Mouse (Mus musculus): ENCODE results near the gene Fth1. TPM values are rescaled to one million over a fixed set of nuclear protein-coding genes. Genes with fewer than 3 reads are reported as not detected.

The Fth1 gene
- polyA plus RNA-seq (2017; shearing (Covaris generic)), result 1,000 to 10,000 TPM; 2,170 to 2,387 TPM

DNA sequence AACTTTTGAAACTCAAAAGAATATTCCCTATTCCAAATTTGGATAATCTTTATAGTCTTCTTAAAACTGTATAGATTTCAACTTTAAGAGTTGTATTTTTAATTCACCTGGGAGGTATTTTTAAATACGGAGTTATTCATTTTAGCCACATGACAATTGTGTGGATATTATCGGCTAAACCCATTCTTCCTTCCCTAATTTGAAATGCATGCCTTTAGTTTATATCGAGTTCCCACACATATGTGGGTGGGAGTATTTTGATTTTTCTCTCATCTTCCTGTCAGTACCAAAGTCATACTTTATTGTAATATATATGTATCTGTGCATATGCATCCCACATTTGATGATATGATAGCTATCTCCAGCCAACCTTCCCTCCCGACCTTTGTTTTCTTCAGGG, at the start of gene Fth1:
Gene Fth1, plus strand, starts transcription at position 341 of the 400 bp plus-strand sequence.
- ATAC-seq, result no peak

DNA sequence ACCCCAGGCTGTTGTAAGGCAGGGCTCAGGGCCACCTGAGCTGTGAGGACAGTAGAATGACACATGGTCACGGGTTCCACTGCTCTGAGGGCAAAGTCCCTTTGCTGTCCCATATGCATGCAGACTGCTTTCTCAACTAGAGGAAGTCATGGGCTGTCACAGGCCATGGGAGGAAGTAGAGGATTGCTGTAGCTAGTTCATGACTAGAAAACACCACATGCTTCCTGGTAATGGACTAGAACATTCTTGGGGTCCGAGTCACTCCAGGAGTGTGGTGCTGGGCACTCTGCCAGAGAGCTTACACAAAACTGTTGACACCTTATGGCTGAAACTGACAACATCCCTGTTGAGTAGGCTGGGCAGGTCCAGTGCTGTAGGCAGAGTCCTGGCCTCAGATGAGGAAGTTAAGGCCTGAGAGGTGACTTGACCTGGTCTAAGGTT, 49.2 kb upstream of the Fth1 start:
- peak; percentile 37 for ATAC-seq

DNA sequence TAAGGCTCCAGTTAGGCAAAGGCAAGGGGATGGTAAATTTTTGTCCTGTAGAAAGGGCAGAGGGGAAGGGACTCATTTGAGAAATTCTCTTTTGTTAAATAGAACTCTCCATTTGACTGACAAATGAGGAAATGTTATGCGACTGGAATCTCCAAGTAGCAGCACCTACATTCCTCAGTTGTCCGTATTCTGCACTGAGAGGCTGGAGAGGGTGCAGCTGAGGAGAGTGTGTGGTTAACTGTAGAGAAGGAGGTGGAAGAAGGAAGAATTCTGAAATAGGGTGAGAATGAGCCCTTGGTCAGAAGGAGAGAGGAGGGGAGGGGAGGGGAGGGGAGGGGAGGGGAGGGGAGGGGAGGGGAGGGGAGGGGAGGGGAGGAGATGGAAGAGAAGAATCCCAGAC, 46.5 kb upstream of the Fth1 start:
- no peak for ATAC-seq

DNA sequence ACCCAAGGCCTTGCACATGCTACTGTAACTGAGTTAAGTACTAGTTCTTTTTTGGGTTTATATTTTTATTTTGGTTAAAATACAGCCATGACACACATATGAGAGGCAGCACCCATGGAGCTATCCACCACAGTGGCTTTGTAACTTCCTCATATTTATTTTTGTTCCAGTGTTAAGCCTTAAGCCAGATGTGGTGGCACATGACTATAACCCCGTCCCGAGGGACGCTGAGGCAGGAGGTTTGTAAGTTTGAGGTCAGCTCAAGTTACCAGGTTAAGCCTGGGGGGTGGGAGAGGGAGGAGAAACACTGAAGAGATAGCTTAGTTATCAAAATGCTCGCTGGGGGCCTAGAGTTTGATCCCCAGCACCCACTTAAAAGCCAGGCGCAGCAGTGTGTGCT, 43.8 kb upstream of the Fth1 start:
- no peak for ATAC-seq

DNA sequence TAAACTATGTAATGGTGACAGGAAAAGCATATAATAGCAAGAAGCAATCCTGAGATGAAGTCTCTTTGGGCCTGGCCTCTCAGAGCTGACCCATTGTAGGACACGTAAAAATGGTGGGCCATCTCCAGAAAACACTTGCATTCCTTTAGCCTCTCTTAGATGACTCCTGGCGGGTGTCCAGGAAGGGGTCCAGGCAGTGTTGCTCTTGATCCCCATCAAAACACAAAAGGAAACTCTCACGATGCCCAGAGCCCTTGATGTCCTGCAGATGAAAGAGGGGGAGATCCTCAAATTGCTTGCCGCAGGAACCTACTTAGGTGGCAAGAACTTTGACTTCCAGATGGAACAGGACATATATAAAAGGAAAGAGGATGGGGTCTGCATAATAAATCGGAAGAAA, 43.0 kb upstream of the Fth1 start:
- no peak for ATAC-seq

DNA sequence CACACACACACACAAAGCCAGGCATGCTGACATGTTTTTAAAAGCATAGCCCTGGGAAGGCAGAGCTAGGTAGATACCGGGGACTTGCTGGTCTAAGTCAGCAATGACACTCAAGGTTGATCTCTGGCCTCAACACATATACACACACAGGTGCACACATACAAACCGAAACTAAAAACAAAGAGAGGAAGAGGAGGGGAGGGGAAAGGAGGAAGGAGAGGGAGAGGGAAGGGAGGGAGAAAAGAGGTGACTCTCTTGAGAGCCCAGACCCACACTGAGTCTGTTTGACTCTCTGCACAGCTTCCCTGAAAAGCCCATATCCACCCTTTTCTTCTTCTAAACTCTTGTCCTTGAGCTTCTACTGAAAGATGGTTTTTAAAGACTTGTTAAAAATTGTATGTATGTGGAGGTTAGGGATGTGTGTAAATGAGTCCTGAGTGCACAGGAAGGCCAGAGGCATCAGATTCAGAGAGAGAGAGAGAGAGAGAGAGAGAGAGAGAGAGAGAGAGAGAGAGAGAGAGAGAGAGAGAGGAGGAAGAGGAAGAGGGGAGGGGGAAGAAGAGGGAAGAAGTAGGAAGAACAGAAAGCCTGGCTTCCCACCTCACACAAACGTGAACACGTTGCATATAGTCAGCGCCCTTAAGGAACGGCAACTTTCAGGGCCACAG, 42.1 kb upstream of the Fth1 start:
- peak; percentile 26 for ATAC-seq

DNA sequence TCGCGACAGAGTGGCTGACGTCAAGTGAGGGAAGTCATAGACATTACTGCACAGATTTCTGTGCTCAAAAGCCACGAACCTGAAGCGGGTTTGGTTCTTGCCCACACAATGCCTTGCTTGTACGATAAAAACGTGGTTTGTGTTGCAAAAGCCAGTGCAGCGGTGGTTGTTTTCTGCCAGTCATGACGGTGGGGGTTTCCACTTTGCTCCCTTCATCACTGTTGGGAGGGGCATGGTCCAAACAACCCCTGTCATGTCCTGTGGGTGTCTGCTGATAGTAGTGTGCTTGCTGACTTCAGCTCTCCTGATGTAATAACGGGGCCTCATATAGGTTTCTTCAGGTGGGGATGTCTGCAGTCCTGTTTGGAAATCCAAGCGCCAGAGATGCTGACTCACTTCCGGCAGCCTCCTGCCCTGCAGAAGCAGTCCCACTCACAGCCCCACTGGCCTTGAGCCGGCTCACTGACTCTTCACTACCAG, 41.5 kb upstream of the Fth1 start:
- peak; percentile 91 for ATAC-seq

DNA sequence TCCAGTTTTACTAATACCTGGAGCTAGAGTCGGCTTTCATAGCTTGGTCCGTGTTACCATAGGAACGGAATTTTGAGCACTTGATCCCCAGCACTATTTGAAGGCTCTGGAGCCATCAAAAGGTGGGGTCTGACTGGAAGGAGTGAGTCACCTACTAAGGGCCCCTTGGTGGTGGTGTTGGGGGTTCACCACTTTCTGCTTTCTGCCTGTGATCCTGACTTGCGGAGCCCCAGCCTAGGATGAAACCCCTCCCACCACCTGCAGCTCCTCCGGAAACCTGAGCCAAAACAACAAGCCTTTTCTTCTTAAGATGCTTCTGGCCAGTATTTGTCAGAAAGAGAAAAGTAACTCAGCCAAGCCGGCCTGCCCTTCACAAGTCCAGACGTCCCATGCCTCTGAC, 40.6 kb upstream of the Fth1 start:
- no peak for ATAC-seq

DNA sequence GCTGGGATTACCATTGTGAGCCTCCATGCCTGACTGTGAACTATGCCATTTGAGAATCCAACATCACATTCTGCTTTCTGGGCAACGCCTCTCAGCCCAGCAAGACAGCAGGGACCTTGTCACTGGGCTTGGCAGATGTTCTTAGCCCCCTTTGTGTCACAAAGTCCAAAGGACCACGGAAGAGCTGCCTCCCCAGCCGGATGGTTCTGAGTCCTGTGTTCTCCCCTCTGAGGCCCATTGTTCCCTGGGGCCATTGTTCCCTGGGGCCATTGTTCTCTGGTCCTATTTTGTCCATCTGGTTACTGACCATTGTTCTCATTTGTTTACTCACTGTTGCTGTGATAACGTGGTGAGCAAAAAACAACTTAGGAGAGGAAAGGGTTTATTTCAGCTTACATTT, 39.5 kb upstream of the Fth1 start:
- ATAC-seq, result no peak

DNA sequence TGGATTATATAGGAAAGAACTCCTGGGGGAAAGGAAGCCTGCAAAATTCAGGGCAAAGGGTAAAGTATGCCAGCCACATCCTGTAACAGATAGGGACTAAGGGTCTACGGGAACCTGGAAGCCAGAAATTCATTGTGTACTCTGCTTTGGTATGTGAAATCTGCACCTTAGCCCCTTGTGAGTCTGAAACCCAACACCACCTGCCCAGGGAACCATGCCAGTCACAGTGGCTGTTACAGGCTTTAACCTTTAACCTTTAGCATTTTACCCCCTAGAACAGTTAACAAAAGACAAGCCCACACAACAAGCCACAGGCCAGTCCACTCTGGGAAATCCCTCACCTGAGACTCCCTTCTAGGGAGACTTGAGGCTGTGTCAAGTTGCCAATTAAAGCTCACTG, 38.6 kb upstream of the Fth1 start:
- no peak for ATAC-seq

DNA sequence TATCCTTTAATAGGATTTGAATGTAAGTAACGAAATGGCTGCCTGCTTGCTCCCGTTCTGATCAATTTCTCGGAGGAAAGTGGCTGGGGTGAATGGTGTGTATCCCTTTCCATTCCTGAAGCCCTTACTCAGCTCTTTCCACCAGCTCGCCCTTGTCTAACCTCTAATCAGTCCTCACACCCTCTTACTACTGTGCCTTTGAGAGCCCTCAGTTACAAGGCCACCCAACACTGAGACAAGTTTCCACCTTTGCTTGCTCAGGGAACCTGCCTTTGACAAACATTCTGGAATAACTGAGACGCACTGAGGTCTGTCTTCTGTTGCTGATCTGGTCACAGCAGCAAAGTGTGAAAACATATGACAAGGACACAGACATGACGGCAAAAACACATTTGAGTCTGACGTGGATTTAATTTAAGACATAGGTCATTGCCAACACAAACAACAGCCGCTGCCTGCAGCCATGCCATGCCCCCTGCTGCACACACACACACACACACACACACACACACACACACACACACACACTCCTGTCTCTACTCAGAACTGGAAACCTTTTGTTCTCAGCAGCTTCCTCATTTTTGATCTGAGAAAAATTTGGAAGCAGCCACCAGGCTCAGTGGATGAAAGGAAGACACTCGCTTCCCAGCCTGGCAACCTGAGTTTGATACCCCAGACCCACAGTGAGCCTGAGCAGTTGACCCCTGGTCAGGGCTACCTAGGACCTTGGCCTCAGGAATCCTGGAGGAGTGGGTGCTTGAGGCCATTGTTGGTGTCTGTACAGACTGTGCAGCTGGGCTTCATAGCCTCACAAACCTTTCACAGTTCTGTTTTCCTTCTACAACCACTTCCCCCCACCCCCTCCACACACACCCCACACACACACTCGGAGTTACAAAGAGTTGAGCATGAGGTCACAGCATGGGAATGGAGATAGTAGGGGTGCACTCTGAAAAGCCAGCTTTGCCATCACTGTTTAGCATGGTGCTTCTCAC, 37.6 kb upstream of the Fth1 start:
- no peak for ATAC-seq

DNA sequence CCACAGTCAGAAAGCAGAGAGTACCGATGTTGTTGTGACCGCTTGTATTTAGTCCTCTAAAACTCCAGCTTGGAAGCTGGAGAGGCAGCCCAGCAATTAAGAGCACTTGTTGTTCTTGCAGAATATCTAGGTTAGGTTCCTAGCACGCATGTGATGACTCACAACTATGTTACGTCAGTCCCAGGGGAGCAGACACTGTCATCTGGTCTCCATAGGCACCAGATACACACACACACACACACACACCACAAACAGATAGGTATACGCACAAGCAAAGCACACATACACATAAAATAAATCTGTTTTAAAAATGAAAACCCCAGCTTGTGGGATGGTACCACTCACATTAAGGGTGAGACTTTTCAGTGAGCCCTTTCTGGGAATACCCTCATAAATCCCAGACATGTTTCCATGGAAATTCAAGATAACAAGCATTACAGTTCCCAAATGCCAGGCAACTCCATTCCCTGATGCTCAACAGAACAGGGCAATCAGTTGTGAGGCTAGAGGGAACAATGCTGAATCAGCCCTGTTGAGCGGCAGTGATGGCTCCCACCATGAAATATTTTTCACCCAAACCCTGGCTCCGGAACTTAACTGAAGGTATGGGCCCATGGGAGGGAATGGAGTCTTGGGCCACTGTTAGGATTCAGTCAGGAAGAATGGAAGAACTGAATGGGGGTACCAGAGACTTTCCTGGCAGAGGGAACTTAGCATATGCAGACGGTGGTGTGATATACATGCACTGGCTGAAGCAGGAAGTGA, 34.4 kb upstream of the Fth1 start:
- no peak for ATAC-seq

DNA sequence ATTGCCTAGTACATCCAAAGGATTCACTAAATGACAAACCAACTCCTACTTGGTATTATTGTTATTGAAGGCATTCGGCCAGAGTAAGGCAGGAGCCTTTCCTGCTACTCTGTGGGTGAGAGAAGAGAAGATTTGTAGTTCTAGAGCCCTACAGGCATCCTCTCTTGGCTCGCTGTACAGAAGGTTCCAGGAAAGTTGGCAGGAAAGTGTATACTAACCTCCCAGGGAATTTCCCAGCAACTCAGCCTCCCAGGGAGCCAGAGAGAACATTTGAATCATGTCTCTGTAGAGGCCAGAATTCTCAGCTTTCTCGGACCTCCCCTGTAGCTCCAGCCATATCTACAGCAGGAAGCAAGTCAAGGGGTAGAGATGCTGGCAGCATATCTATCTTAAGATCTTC, 33.4 kb upstream of the Fth1 start:
- ATAC-seq, result no peak

DNA sequence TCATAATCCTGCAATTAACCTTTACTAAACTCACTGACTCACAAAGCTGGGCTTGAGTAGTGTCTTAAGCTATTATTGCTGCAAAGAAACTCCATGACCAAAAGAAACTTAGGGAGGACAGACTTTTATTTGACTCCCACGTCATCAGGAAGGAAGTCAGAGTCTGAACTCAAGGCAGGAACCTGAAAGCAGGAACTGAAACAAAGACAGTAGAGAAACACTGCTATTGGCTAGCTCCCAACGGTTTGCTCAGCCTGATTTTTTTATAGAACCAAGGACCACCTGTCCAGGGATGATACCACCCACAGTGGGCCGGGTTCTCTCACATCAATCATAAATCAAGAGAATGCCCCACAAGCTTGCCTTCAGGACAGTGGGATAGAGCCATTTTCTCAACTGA, 28.0 kb upstream of the Fth1 start:
- no peak for ATAC-seq

DNA sequence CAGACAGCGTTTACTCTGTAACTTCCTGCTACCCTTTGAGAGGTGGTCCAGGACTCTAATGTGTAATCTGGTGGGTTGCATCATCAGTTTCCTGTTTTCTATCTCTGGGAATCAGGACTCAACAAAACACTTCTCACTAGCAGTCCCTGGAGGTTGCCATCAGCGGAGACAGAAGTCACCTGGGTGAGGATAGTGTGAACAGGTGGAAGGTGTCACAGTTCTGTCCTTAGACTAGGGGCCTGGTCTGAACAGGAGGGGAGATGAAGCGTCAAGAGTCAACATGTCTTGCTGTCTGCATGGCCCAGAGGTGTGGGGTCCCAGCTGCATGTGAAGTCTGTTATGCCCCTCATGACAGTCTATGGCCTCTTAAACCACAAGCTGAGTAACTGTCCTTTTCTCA, 27.5 kb upstream of the Fth1 start:
- no peak for ATAC-seq

DNA sequence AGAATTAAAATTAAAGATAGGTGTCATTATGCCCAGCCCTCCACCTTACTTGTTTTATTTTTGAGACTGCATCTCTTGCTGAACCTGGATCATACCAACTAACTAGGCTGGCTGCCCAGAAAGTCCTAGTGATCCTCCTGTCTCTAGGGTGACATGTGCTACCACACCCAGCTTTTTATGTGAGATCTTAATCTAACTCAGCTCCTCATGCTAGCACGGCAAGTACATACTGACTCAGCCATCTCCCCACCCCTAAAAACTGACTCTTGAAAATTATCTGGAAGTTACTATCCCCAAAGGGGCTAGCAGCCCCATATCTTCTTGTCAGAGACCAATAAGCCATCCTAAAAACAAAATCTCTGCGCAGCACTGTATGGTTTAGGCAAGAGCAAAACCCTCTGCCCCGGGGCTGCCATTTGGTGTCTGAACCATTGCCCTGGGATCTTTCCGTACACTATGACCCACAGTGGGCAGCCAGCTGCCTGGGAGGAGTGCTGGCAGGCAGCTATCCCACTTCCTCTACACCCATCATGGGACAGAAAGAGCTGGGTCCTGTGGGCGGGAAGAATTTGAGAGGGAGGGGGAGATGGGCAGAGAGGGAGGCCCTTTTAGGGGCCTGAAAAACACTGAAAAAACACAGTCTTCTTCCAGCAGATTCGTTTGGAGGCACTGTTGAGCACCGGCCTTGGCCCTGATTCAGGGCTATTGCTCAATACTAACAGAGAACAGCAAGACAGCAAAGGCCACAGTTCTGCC, 26.2 kb upstream of the Fth1 start:
- ATAC-seq, result no peak

DNA sequence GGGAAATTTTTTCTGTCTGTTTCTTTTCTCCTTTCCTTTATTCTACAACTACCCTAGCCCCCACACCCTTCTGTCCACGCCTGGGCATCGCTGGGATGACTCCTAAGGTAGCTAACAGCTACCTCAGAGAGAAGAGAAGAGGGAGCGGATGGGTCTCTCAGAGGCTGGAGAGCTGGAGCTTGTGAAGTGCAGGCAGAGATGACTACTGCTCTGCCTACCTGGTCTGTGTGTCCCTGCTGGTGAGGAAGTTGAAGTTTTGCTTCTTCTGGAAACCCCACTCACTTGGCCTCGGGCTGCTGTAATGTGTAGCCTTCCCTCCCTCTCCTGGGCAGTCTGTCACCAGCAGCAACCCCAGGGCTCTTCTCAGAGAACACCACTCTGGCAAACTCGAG, 25.6 kb upstream of the Fth1 start:
- no peak for ATAC-seq

DNA sequence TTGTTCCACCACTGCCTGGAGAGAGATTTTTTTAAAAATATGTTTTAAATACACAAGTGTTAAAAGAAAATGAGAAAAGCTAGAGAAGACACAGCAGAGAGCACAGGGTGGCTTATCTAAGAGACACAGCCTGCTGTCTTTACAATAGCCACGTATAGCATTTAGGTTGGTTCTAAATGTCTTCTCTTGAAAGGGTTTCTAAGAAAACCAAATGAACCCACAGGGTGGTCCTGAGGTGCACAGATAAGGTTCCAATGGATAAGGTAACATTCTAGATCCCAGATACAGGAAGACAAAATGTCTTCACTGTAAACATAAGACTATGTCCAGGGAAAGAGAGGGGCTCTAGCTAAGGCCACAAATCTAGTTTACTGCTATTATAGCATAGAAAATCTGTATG, 25.0 kb upstream of the Fth1 start:
- no peak for ATAC-seq

DNA sequence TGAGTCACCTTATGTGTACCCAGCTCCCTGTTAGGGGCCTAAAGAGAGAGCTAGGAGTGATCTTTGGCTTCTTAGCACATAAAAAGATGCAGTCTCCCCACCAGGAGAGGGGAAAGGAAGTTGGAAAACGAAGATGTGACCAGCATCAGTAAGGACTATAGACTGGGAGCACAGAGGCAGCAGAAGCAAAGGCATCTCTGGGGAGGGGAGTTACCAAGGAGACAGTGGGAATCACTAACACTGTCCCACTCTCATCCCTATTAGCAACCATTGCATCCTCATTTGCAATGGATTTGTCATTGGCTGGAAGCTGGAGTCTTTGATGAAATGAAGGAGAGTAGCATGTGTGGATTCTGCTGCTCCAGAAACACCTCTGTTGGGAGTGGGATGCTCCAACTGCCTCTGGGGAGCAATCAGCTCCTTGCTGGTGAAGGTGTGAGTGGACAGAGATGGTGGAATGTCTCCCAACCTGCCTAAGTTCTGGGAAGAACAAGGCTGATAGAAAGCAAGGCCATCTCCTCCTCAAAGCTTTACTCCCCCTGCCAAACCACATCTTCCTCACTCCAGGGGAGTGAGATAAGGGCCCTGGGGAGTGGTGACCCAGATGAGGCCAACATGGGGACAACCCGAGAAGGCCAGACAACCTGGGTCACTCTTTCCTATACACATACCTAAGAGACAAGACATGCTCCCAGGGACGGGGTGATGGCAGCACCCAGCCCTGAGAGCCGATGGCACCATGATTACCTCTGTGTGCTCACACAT, 23.6 kb upstream of the Fth1 start:
- no peak for ATAC-seq

DNA sequence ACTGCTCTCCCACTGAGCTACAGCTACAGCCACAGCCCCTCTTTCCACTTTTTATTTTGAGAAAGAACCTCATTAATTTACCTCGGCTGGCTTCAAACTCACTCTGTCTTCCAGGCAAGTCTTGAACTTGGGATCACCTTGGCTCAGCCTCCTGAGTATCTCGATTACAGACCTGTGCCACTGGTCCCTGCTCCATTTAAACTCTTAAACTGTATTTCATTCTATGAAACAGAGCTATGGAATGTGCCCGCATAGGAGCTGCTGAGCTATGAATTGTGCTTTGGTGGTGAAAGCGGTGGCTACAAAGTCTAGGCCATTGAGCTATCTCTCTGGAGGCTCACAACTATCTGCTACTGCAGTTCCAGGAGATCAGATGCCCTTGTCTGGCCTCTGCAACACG, 22.4 kb upstream of the Fth1 start:
- no peak for ATAC-seq

DNA sequence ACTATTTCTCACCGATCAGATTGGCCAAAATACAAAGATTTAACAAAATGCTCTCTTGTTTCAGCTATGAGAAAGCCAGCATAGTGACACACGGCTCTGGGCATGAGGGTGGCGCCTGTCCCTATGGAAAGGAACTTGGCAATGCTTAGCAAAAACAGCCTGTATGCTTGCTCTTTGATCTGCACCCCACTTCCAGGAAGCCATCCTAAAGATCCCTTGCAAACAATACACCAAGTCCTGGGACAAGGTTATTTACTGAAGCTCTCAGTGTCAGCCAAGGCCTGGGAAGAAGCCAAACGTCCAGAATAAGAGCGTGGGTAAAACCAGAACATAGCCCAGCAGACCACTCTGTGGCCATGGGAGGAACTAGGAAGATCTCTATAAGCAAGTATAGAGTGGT, 19.6 kb upstream of the Fth1 start:
- no peak for ATAC-seq

Data from CD4-positive, CD25-positive, alpha-beta regulatory T cell, adult 4 months (primary cell).